Mouse (Mus musculus) adipose tissue, adult 10 weeks (tissue): ENCODE measurements around the gene Xlr. TPM values are rescaled to one million over a fixed set of nuclear protein-coding genes. Genes with fewer than 3 reads are reported as not detected.

Experiments used
- polyA plus RNA-seq: library from polyadenylated mRNA; stranded (reverse); fragments of 350-450 nt; fragmentation: Illumina TruSeq; extraction: RNeasy Lipid Tissue Mini Kit (QIAGEN cat#74804); gene quantifications from one replicate; pipeline ENCODE4 v1.2.3, GENCODE M21; 2014; ENCODE audit warnings: low read depth, low replicate concordance

The Xlr gene
- polyA plus RNA-seq = 1.3 TPM

DNA sequence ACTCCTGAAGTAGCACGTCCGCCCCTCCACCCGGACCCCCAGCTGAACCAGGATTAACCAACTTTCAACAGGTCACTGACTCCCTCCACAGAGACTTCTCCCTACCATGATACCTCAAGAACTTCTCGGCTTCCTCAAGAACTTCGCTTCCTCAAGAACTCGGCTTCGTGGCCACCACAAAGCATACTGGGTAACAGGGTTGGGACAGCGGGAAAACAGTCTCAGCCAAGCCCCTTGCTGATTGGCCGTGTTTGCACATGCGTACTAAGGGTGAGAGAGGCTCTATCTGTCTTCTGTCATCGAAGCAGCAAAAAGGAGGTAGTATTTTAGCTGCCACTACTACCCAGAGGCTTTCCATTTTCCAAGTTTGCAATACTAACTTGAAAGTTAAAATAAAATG is at the start of gene Xlr:
Xlr (minus strand) TSS at position 188 of the 400 bp plus-strand sequence.

DNA sequence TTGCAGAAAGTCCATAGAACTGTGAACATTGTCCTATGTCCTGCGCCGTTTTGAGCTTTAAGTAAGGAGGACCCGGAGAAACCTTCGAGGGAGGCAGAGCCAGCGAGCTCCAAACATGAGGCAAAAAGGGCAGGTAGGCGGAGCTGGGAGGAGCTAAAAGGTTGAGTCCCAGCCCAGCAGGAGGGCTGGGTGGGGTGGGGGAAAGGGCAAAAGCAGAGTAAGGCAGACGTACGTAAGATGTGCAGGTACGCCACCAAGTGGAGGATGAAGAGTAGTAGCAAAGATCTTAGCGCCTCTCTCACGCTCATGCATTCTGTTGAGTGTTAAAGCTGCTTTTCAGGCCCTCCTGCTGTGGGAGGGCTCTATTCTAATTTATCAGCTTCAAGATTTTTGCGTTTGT is 21.2 kb downstream of the Xlr start, which contains the start of gene Zfp36l3:
Zfp36l3 (minus strand) TSS at position 119 of the 400 bp plus-strand sequence.

DNA sequence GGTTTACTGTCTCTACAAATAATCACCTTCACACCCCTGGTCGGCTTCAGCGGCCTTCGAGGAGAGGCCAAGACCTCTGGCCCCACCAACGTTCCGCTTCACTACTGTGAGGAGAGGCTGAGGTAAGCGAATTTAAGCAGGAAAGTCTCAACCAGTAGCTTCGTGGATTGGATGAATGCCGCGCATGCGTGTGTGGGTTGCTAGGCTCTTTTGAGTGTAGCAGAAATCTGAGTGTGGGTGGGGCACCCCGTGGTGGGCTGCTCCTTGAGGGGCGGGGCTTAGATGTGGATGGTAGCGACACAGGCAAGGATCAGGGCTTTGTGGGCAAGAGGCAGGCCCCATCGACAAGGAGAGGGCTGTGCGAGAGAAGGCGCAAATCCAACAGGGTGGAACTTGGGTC is 39.8 kb downstream of the Xlr start, which contains the start of gene 1700013H16Rik:
1700013H16Rik (minus strand) TSS at position 96 of the 400 bp plus-strand sequence.

Other genes starting within 250 kb of the Xlr start
- gene Rtl8c, start 189.7 kb downstream of the Xlr start, polyA plus RNA-seq = 29.4 TPM
- not detected for gene Gm14597, start 188.7 kb downstream of the Xlr start, polyA plus RNA-seq
- 43.7 TPM for gene Rtl8a, start 154.0 kb downstream of the Xlr start, polyA plus RNA-seq
- gene Rtl8b, start 127.3 kb downstream of the Xlr start, polyA plus RNA-seq = 55.4 TPM
- gene 4930502E18Rik, start 72.9 kb downstream of the Xlr start, polyA plus RNA-seq = not detected
- gene 1700013H16Rik, start 39.9 kb downstream of the Xlr start, polyA plus RNA-seq = 0.35 TPM
- gene Zfp36l3, start 21.3 kb downstream of the Xlr start, polyA plus RNA-seq = not detected